Mouse (Mus musculus) mouse embryonic stem cell (cell line): ENCODE measurements around the gene Ccndbp1.

ENCODE experiments used
- in situ Hi-C, 2 experiments: fragments of 300-500 bp; cut with MboI; formaldehyde crosslinking; loops; 1 replicate in 1 of 2; 3 replicates in 1 of 2; pipeline ENCODE4 v1.14.3; 2019 to 2020; ENCODE audit warnings: low sequenced_read_pairs in 2 of 2, low pct_unique_long_range_greater_than_20kb in 1 of 2, mixed read lengths in 1 of 2; ENCODE audit not compliant: unreplicated experiment in 1 of 2

Gene Ccndbp1

DNA sequence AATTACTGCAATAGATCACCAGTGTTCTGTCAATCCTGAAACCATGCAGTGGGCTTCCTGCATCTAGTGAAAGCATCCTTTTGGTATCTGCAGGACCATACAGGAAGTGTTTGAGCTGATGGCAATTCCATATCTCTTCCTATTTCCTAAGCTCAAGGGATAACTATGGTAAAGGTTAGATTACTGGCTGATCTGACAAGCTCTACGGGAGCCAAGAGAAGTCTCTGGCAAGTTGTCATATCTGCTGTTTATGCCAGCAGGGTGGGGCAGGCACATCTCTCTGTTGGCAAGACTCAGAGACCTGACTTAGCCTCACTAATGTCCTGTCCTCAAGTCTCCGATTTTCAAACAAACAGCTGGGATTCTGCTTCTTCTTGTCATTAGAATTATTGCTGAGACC is 45.9 kb downstream of the Ccndbp1 start:
- in situ Hi-C loops: no loop called here

DNA sequence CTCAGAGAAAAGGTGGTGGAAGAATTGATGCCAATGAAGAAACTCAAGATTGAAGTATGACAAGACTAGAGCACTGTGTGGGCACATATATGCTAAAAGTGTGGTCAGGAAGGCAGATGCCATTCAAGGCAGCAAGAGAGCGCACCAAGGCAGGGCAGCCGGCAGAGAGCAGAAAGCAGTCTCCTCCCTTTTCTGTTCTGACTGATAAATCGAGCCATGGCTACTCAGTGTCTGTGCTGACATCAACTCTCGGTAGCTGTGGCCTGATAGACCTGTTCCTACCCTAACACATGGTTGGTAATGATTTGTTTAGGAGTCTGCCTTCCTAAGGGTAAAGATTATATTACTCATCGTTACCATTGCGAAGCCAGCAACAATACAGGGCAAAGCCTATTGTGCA is 47.7 kb downstream of the Ccndbp1 start:
- in situ Hi-C loops: no loop called here

DNA sequence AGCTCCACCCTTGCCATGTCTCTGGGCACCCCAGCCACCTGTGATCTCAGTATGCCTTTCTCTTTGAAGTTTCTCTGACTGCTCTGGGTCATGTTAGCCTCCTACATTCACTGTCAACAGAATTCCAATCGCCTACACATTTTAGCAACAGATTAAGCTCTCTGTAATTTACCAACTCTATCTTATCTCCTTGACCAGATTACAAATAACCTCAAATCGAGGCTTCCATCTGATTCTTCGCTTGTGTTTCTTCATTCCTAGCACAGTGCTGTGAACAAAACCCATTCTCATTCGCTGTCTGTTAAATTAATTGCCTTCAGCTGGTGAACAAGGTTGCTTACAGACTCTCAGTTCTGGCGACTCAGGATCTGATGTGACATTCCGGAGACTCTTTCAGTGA is 49.8 kb downstream of the Ccndbp1 start:
- in situ Hi-C loops: no loop called here

DNA sequence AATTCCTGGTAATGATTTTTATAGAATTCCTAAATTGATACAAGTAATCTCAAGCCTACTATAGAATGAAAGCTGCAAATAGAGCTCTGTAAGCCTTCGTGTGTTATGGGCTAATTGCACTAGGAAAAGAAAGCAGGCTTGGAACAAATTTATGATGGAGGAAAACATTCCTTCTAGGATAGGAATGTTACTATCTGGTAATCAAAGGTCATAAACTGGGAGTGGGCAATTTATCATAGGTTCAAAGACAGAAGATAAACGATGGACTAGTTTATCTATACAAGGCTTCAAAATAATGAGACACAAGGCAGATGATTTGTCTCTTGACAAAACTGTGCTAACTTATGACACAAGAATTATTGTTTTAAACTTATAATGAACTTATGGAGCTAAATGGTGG is 53.1 kb downstream of the Ccndbp1 start:
- in situ Hi-C loops: no loop called here
